Mouse (Mus musculus) erythroblast, embryonic 14.5 days (primary cell): Measurements from ENCODE around the gene Nsmce4a. TPM values are rescaled to one million over a fixed set of nuclear protein-coding genes. Genes with fewer than 3 reads are reported as not detected.

Source experiments
- H3K27me3 ChIP-seq: 2 replicates; pipeline ENCODE4 v1.6.1; 2012; ENCODE audit warnings: inconsistent platforms; ENCODE audit not compliant: control insufficient read depth
- H3K36me3 ChIP-seq: 2 replicates; pipeline ENCODE4 v1.6.1; 2012; ENCODE audit warnings: mild to moderate bottlenecking, inconsistent platforms; ENCODE audit not compliant: control insufficient read depth
- H3K4me1 ChIP-seq: 2 replicates; pipeline ENCODE4 v1.6.1; 2012; ENCODE audit warnings: inconsistent platforms; ENCODE audit not compliant: control insufficient read depth
- H3K4me3 ChIP-seq: replicated peaks from 2 replicates; pipeline ENCODE3; 2012; ENCODE audit warnings: moderate library complexity, mild to moderate bottlenecking, inconsistent platforms
- H3K9me3 ChIP-seq: 2 replicates; pipeline ENCODE4 v1.6.1; 2012; ENCODE audit warnings: low read length, inconsistent platforms, mixed read lengths; ENCODE audit not compliant: control insufficient read depth
- GATA1 ChIP-seq: IDR thresholded peaks from 2 replicates; pipeline ENCODE4 v1.6.1; 2012; ENCODE audit warnings: low read length, inconsistent platforms, mixed read lengths
- TAL1 ChIP-seq: IDR thresholded peaks from 3 replicates; pipeline ENCODE4 v1.6.1; 2012; ENCODE audit warnings: low read length, inconsistent platforms, mixed read lengths
- polyA plus RNA-seq: library from polyadenylated mRNA; stranded (reverse); fragments of >175 nt; gene quantifications from 2 replicates; pipeline ENCODE4 v1.2.3, GENCODE M21; 2012

The Nsmce4a gene
- polyA plus RNA-seq: 17.0 and 20.5 TPM in 2 replicates

- Histone ChIP-seq H3K27me3 (no peaks in the 10 kb centered on the region), H3K4me3 (no peak within 1 kb of the TSS), H3K9me3 (no peaks in the 10 kb centered on the region), H3K4me1 (no peaks in the 10 kb centered on the region), H3K36me3 (no peaks in the 10 kb centered on the region)
- no peak for TF ChIP-seq GATA1
- TF ChIP-seq TAL1: no peak
Measured at GRCm38 (mm10) chr7:130572821-130573220, at the start of gene Nsmce4a. TSS of gene Nsmce4a (minus strand) at chr7:130573118.

DNA sequence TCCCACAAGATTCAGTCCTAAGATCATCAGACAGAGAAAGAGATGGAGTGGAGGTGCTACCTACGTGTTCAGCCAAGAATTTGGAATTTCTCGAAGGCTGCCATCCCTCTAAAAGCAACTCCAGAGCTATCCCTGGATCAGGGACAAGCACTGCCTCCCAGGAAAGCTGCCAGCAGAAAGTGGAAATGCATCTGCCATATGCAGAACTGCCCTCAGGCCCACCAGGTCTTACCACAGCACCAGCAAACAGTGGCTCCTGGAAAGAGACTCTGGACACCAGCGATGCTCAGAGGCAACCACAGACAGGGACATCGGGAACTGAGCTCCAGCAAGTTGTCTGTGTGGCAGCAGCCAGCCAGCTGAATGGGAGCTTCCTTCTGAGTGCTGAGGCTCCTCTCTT is 49.4 kb upstream of the Nsmce4a start:
- TF ChIP-seq TAL1: no peak
- TF ChIP-seq GATA1: no peak
- Histone ChIP-seq H3K4me3 (no peak overlapping the region), H3K36me3 (no peaks in the 10 kb centered on the region), H3K4me1 (no peaks in the 10 kb centered on the region), H3K27me3 (no peaks in the 10 kb centered on the region), H3K9me3 (no peaks in the 10 kb centered on the region)

DNA sequence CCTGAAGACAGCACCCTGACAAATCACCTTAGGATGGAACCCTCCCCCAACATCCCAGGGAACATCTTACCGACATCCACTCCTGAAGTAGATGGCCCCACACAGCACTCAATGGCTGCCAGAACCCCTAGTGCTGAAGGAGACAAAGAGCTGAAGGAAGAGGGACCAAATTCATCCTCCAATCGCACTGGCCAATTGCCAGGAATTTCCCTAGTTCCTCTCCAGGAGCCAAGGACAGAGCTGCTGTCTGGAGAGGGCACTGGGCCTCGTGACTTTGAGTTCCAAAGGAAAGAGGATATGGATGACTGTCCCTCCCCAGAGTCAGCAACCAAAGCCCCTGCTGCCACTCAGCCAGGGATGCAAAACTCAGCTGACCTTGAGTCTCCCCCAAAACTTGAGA is 49.0 kb upstream of the Nsmce4a start:
- no peak for TF ChIP-seq TAL1
- no peak for TF ChIP-seq GATA1
- Histone ChIP-seq H3K9me3 (no peaks in the 10 kb centered on the region), H3K4me1 (no peaks in the 10 kb centered on the region), H3K27me3 (no peaks in the 10 kb centered on the region), H3K4me3 (no peak overlapping the region), H3K36me3 (no peaks in the 10 kb centered on the region)

DNA sequence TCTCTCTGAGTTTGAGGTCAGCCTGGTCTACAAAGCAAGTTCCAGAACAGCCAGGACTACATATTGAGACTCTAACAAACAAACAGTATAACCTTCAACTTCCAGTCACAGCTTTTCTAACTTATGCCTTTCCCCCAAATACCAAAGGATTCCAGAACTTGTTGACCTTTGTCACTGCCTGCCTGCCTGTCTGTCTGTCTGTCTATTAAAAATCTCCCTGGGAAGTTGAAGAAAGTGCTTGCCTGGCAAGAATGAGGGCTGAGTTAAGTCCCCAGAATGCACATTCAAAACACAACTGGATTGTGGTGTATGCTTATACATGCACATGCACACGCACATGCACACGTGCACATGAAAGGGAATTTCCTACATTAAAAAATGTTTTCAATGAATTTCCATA is 48.1 kb upstream of the Nsmce4a start:
- Histone ChIP-seq H3K9me3 (no peaks in the 10 kb centered on the region), H3K27me3 (no peaks in the 10 kb centered on the region), H3K36me3 (no peaks in the 10 kb centered on the region), H3K4me1 (no peaks in the 10 kb centered on the region), H3K4me3 (no peak overlapping the region)
- no peak for TF ChIP-seq GATA1
- no peak for TF ChIP-seq TAL1

- Histone ChIP-seq H3K4me1 (no peaks in the 10 kb centered on the region), H3K4me3 (no peak overlapping the region), H3K27me3 (no peaks in the 10 kb centered on the region), H3K36me3 (no peaks in the 10 kb centered on the region), H3K9me3 (no peaks in the 10 kb centered on the region)
- TF ChIP-seq TAL1 (no peak), GATA1 (no peak)
Measured at GRCm38 (mm10) chr7:130617591-130617990, 44.7 kb upstream of the Nsmce4a start.

- no peaks in the 10 kb centered on the region for H3K4me1 ChIP-seq
- H3K9me3 ChIP-seq: no peaks in the 10 kb centered on the region
- no peaks in the 10 kb centered on the region for H3K36me3 ChIP-seq
- H3K27me3 ChIP-seq: no peaks in the 10 kb centered on the region
- no peak for TF ChIP-seq TAL1
- no peak for TF ChIP-seq GATA1
- H3K4me3 ChIP-seq: no peak overlapping the region
Measured at GRCm38 (mm10) chr7:130613973-130614372, 41.1 kb upstream of the Nsmce4a start.

- Histone ChIP-seq H3K9me3 (no peaks in the 10 kb centered on the region), H3K36me3 (no peaks in the 10 kb centered on the region), H3K4me1 (no peaks in the 10 kb centered on the region), H3K27me3 (no peaks in the 10 kb centered on the region), H3K4me3 (no peak overlapping the region)
- no peak for TF ChIP-seq TAL1
- TF ChIP-seq GATA1: no peak
Measured at GRCm38 (mm10) chr7:130606958-130607357, 34.0 kb upstream of the Nsmce4a start.

DNA sequence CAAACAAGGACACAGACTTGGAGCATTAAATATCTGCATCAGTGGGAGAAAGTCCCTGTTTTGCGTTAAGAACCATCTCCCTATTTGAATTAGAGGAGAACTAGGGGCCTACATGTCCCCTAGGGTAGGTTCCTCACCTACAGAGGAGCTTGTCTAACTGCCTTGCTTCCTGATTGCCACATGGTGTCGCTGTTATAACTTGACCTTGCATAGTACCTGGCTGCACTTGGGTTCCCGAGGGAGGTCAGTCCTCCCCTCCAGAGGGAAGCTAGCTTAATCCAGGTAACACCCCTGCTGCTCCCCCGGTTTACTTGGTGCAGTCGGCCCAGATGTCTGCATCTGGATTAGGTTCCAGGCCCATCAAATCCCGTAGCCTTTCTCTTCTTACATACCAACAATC is 32.2 kb upstream of the Nsmce4a start:
- no peaks in the 10 kb centered on the region for H3K9me3 ChIP-seq
- TF ChIP-seq TAL1: no peak
- no peak for TF ChIP-seq GATA1
- no peak overlapping the region for H3K4me3 ChIP-seq
- H3K27me3 ChIP-seq: no peaks in the 10 kb centered on the region
- H3K4me1 ChIP-seq: no peaks in the 10 kb centered on the region
- H3K36me3 ChIP-seq: no peaks in the 10 kb centered on the region

- Histone ChIP-seq H3K4me3 (no peak overlapping the region), H3K27me3 (no peaks in the 10 kb centered on the region), H3K4me1 (no peaks in the 10 kb centered on the region), H3K36me3 (no peaks in the 10 kb centered on the region), H3K9me3 (no peaks in the 10 kb centered on the region)
- TF ChIP-seq TAL1: no peak
- no peak for TF ChIP-seq GATA1
Measured at GRCm38 (mm10) chr7:130604390-130604789, 31.5 kb upstream of the Nsmce4a start.

GRCm38 (mm10) chr7:130603556-130603955 is 30.6 kb upstream of the Nsmce4a start:
- no peak overlapping the region for H3K4me3 ChIP-seq
- no peaks in the 10 kb centered on the region for H3K4me1 ChIP-seq
- no peaks in the 10 kb centered on the region for H3K36me3 ChIP-seq
- no peaks in the 10 kb centered on the region for H3K9me3 ChIP-seq
- no peaks in the 10 kb centered on the region for H3K27me3 ChIP-seq
- TF ChIP-seq GATA1 (no peak), TAL1 (no peak)
